Mouse (Mus musculus) CH12.LX (cell line): ENCODE data around the gene Tsr1. TPM values are rescaled to one million over a fixed set of nuclear protein-coding genes. Genes with fewer than 3 reads are reported as not detected.
A peak's percentile ranks its signal among the peaks of the same experiment; 100 is the strongest.

Experiments
- DNase-seq: peaks from one replicate; pipeline ENCODE4 v3.0.0-alpha.2; 2013; ENCODE audit errors: extremely low read depth
- H3K27ac ChIP-seq: 2 replicates; pipeline ENCODE4 v1.5.1; 2012; ENCODE audit warnings: low read depth, mild to moderate bottlenecking, control low read depth, moderate library complexity; ENCODE audit not compliant: insufficient read depth
- H3K27me3 ChIP-seq: replicated peaks from 2 replicates; pipeline ENCODE3; 2012; ENCODE audit warnings: inconsistent platforms
- H3K36me3 ChIP-seq, 2 experiments: replicated peaks in 1 of 2; 2 replicates each; pipeline versions ENCODE3 to v1.6.1; 2012; ENCODE audit warnings: inconsistent platforms in 1 of 2, low read length in 1 of 2, mild to moderate bottlenecking in 1 of 2, mixed read lengths in 1 of 2, moderate library complexity in 1 of 2; ENCODE audit not compliant: control insufficient read depth in 1 of 2, insufficient read depth in 1 of 2
- H3K4me1 ChIP-seq, 2 experiments: 2 replicates each; pipeline ENCODE4 v1.6.1; 2012; ENCODE audit warnings: inconsistent platforms in 1 of 2, moderate library complexity in 1 of 2; ENCODE audit not compliant: insufficient read depth in 2 of 2, control insufficient read depth in 1 of 2
- H3K4me2 ChIP-seq: 2 replicates; pipeline ENCODE4 v1.6.1; 2012; ENCODE audit warnings: low read depth, mild to moderate bottlenecking, control low read depth; ENCODE audit not compliant: poor library complexity, insufficient read depth, severe bottlenecking
- H3K4me3 ChIP-seq, 3 experiments: fragments of 150-350 bp in 1 of 3; sonication (generic) in 1 of 3; replicated peaks in 1 of 3; 2 replicates each; pipeline versions ENCODE3 to v1.5.1; 2011 to 2012; ENCODE audit warnings: low read depth in 2 of 3, low read length in 2 of 3, mild to moderate bottlenecking in 2 of 3, moderate library complexity in 2 of 3, control low read depth in 1 of 3, improper control_type of control experiment in 1 of 3, inconsistent platforms in 1 of 3, mixed read lengths in 1 of 3; ENCODE audit not compliant: poor library complexity in 1 of 3
- H3K79me2 ChIP-seq: replicated peaks from 2 replicates; pipeline ENCODE4 v1.6.1; 2012; ENCODE audit warnings: mild to moderate bottlenecking, moderate library complexity; ENCODE audit not compliant: control insufficient read depth, poor library complexity, insufficient read depth, severe bottlenecking; ENCODE audit errors: extremely low read depth
- H3K9ac ChIP-seq: 2 replicates; pipeline ENCODE4 v1.6.1; 2012; ENCODE audit warnings: low read depth, mild to moderate bottlenecking, control low read depth, moderate library complexity; ENCODE audit not compliant: insufficient read depth
- H3K9me3 ChIP-seq: replicated peaks from 2 replicates; pipeline ENCODE3; 2012; ENCODE audit warnings: low read length, inconsistent platforms, mixed read lengths
- BHLHE40 ChIP-seq: IDR thresholded peaks from 2 replicates; pipeline ENCODE4 v1.6.1; 2011; ENCODE audit warnings: mild to moderate bottlenecking, low read depth, low read length, improper control_type of control experiment
- ELF1 ChIP-seq: IDR thresholded peaks from 2 replicates; pipeline ENCODE4 v1.6.1; 2014; ENCODE audit warnings: low read depth, mild to moderate bottlenecking, inconsistent platforms, low read length, improper control_type of control experiment
- EP300 ChIP-seq: IDR thresholded peaks from 2 replicates; pipeline ENCODE4 v1.6.1; 2011; ENCODE audit warnings: low read length, improper control_type of control experiment
- ETS1 ChIP-seq: conservative IDR thresholded peaks from 2 replicates; pipeline ENCODE4 v1.6.1; 2012; ENCODE audit warnings: low read depth, mild to moderate bottlenecking, inconsistent platforms, low read length, improper control_type of control experiment, moderate library complexity
- GABPA ChIP-seq: IDR thresholded peaks from 2 replicates; pipeline ENCODE4 v1.6.1; 2012; ENCODE audit warnings: low read depth, low read length, improper control_type of control experiment, inconsistent platforms; ENCODE audit not compliant: insufficient replicate concordance
- HCFC1 ChIP-seq: IDR thresholded peaks from 2 replicates; pipeline ENCODE4 v1.6.1; 2012; ENCODE audit warnings: low read depth, mild to moderate bottlenecking, inconsistent platforms, low read length, improper control_type of control experiment
- IRF4 ChIP-seq: IDR thresholded peaks from 2 replicates; pipeline ENCODE4 v1.6.1; 2014; ENCODE audit warnings: low read depth, mild to moderate bottlenecking, inconsistent platforms, low read length, improper control_type of control experiment
- JUN ChIP-seq: IDR thresholded peaks from 2 replicates; pipeline ENCODE4 v1.6.1; 2011; ENCODE audit warnings: low read depth, mild to moderate bottlenecking, low read length, improper control_type of control experiment, moderate library complexity; ENCODE audit not compliant: insufficient read depth
- KAT2A ChIP-seq: IDR thresholded peaks from 2 replicates; pipeline ENCODE4 v1.6.1; 2012; ENCODE audit warnings: low read length, improper control_type of control experiment, inconsistent platforms; ENCODE audit not compliant: insufficient replicate concordance
- MAFK ChIP-seq: IDR thresholded peaks from 2 replicates; pipeline ENCODE4 v1.6.1; 2011; ENCODE audit warnings: low read length, improper control_type of control experiment; ENCODE audit not compliant: insufficient replicate concordance
- MAX ChIP-seq: IDR thresholded peaks from 2 replicates; pipeline ENCODE4 v1.6.1; 2011; ENCODE audit warnings: low read length, improper control_type of control experiment
- MAZ ChIP-seq: IDR thresholded peaks from 2 replicates; pipeline ENCODE4 v1.6.1; 2012; ENCODE audit warnings: low read depth, mild to moderate bottlenecking, inconsistent platforms, low read length, improper control_type of control experiment, moderate library complexity
- MXI1 ChIP-seq: IDR thresholded peaks from 2 replicates; pipeline ENCODE4 v1.6.1; 2011; ENCODE audit warnings: mild to moderate bottlenecking, low read depth, low read length, improper control_type of control experiment
- NELFE ChIP-seq: IDR thresholded peaks from 2 replicates; pipeline ENCODE4 v1.6.1; 2011; ENCODE audit warnings: low read depth, low read length, improper control_type of control experiment
- NRF1 ChIP-seq: IDR thresholded peaks from 2 replicates; pipeline ENCODE4 v1.6.1; 2014; ENCODE audit warnings: low read depth, mild to moderate bottlenecking, inconsistent platforms, low read length, improper control_type of control experiment, moderate library complexity
- POLR2A ChIP-seq: IDR thresholded peaks from 2 replicates; pipeline ENCODE4 v1.6.1; 2011; ENCODE audit warnings: low read depth, mild to moderate bottlenecking, improper control_type of control experiment, low read length
- RCOR1 ChIP-seq: conservative IDR thresholded peaks from 2 replicates; pipeline ENCODE4 v1.6.1; 2012; ENCODE audit warnings: low read depth, mild to moderate bottlenecking, inconsistent platforms, low read length, improper control_type of control experiment
- SIN3A ChIP-seq: IDR thresholded peaks from 2 replicates; pipeline ENCODE4 v1.6.1; 2012; ENCODE audit warnings: low read length, improper control_type of control experiment, inconsistent platforms
- SMC3 ChIP-seq: IDR thresholded peaks from 2 replicates; pipeline ENCODE4 v1.6.1; 2011; ENCODE audit warnings: low read depth, low read length, improper control_type of control experiment
- TBP ChIP-seq: conservative IDR thresholded peaks from 2 replicates; pipeline ENCODE4 v1.6.1; 2011; ENCODE audit warnings: low read depth, low read length, improper control_type of control experiment
- TCF12 ChIP-seq: IDR thresholded peaks from 2 replicates; pipeline ENCODE4 v1.6.1; 2014; ENCODE audit warnings: low read depth, mild to moderate bottlenecking, inconsistent platforms, low read length, improper control_type of control experiment
- USF2 ChIP-seq: conservative IDR thresholded peaks from 2 replicates; pipeline ENCODE4 v1.6.1; 2011; ENCODE audit warnings: low read depth, low read length, improper control_type of control experiment
- ZC3H11A ChIP-seq: IDR thresholded peaks from 2 replicates; pipeline ENCODE4 v1.6.1; 2012; ENCODE audit warnings: low read depth, mild to moderate bottlenecking, inconsistent platforms, low read length, improper control_type of control experiment
- ZMIZ1 ChIP-seq: IDR thresholded peaks from 2 replicates; pipeline ENCODE4 v1.6.1; 2012; ENCODE audit warnings: low read depth, mild to moderate bottlenecking, inconsistent platforms, low read length, improper control_type of control experiment
- ZNF384 ChIP-seq: IDR thresholded peaks from 2 replicates; pipeline ENCODE4 v1.6.1; 2012; ENCODE audit warnings: low read depth, low read length, improper control_type of control experiment, inconsistent platforms
- dilution Hi-C: fragments of 300-500 bp; cut with MboI; formaldehyde crosslinking; loops from 2 replicates; pipeline ENCODE4 v1.14.3; 2020; ENCODE audit warnings: low sequenced_read_pairs; ENCODE audit not compliant: extremely low pct_unique_long_range_greater_than_20kb, extremely low pct_ligation_motif_present
- in situ Hi-C: fragments of 300-500 bp; cut with MboI; formaldehyde crosslinking; loops from 3 replicates; pipeline ENCODE4 v1.14.3; 2019; ENCODE audit warnings: low sequenced_read_pairs, low pct_ligation_motif_present, low pct_unique_long_range_greater_than_20kb, mixed read lengths
- polyA plus RNA-seq: library from polyadenylated mRNA; unstranded; fragments of >175 nt; gene quantifications from 2 replicates; pipeline ENCODE4 v1.2.1, GENCODE M21; 2012; ENCODE audit warnings: low read depth; ENCODE audit not compliant: insufficient read length
- total RNA-seq, 2 experiments: library from RNA; depleted of rRNA; stranded (reverse); fragments of 300-350 nt in 1 of 2; fragments of >200 nt in 1 of 2; gene quantifications; 2 replicates each; pipeline ENCODE4 v1.2.3; 2012 to 2014

Tsr1 gene
- total and polyA plus RNA-seq, 3 experiments = 85.2 to 149 (median 101) TPM

GRCm38 (mm10) chr11:74901555-74901954, 3.7 kb downstream of the Tsr1 start:
- Histone ChIP-seq H3K4me2 (no peak overlapping the region), H3K4me1 (peaks cover 5 to 65% of the 10 kb centered on the region in 2 experiments; a peak in 3 of 4 replicates), H3K27me3 (no peaks in the 10 kb centered on the region), H3K27ac (no peak overlapping the region), H3K4me3 (no peak overlapping the region), H3K36me3 (peaks cover 60 to 75% of the 10 kb centered on the region in 2 experiments), H3K9ac (no peak overlapping the region), H3K9me3 (no peaks in the 10 kb centered on the region), H3K79me2 (peaks cover 54% of the 10 kb centered on the region)
- in situ Hi-C loops (no loop called here), dilution Hi-C loops (no loop called here)
- no peak for DNase-seq
- TF ChIP-seq NELFE (no peak), NRF1 (no peak), POLR2A (peak; percentile 0; the same call in 1 of the 2 replicates), USF2 (no peak), SMC3 (no peak)

DNA sequence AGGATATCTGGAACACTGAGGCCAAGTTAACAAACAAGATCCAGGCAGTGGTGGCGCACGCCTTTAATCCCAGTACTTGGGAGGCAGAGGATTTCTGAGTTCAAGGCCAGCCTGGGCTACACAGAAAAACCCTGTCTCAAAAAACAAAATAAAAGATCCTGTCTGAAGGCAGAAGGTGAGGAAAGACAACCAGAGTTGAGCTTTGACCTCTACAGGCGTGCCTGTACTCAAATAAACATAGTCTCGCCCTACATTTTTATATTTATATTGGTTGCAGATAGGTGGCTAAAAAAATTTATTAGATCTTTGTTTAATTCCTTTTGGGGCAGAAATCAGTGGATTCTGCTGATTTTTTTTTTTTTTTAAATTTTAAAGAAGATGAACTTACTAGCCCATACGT, 4.5 kb downstream of the Tsr1 start:
- no peaks in the 10 kb centered on the region for H3K27me3 ChIP-seq
- TF ChIP-seq ZMIZ1 = 0 out of 2 replicates have a peak, but pooled peaks have one; percentile 29
- no peak for TF ChIP-seq BHLHE40
- TF ChIP-seq ZC3H11A = no peak
- TF ChIP-seq, all 38 proteins: peak for 1
- in situ Hi-C loops = no loop called here
- Histone ChIP-seq H3K79me2 (peaks cover 59% of the 10 kb centered on the region), H3K4me1 (peaks cover 8 to 73% of the 10 kb centered on the region in 2 experiments; a peak in 3 of 4 replicates), H3K9ac (no peak overlapping the region), H3K36me3 (peaks cover 69 to 83% of the 10 kb centered on the region in 2 experiments), H3K4me3 (no peak overlapping the region), H3K9me3 (no peaks in the 10 kb centered on the region), H3K27ac (no peak overlapping the region), H3K4me2 (no peak overlapping the region)
- DNase-seq = no peak
- dilution Hi-C loops = no loop called here

DNA sequence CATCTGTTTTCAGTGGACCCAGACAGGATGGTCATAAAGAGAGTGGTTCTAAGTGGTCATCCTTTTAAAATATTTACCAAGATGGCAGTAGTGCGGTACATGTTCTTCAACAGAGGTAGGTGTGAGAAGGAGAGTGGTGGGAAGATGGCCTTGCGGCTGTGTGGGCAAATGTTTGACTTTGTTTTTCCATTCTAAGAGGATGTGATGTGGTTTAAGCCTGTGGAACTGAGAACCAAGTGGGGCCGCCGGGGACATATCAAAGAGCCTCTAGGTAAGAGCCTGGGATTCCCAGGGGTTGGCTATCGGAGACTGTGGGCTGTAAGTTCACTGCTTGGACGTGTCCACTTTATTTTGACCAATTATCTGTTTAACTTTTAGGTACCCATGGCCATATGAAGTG, 10.0 kb downstream of the Tsr1 start:
- Histone ChIP-seq H3K9me3 (no peaks in the 10 kb centered on the region), H3K27me3 (no peaks in the 10 kb centered on the region), H3K4me2 (no peak overlapping the region), H3K4me1 (peaks cover 7 to 52% of the 10 kb centered on the region in 2 experiments; a peak in 3 of 4 replicates), H3K9ac (no peak overlapping the region), H3K36me3 (peaks cover 74 to 86% of the 10 kb centered on the region in 2 experiments), H3K79me2 (peaks cover 18% of the 10 kb centered on the region), H3K4me3 (no peak overlapping the region), H3K27ac (no peak overlapping the region)
- peak; percentile 54 for DNase-seq
- in situ Hi-C loops (no loop called here), dilution Hi-C loops (no loop called here)
- TF ChIP-seq ZMIZ1 = no peak
- no peak for TF ChIP-seq TBP
- TF ChIP-seq MXI1 = 0 out of 2 replicates have a peak, but pooled peaks have one; percentile 11
- TF ChIP-seq JUN = peak; percentile 65; the same call in 1 of the 2 replicates
- TF ChIP-seq IRF4 = peak; percentile 81
- TF ChIP-seq ZNF384 = no peak
- TF ChIP-seq ETS1 = peak; percentile 51
- TF ChIP-seq RCOR1 = no peak
- TF ChIP-seq MAFK = peak; percentile 78; the same call in 1 of the 2 replicates
- TF ChIP-seq SIN3A = no peak
- peak; percentile 39; the same call in 1 of the 2 replicates for TF ChIP-seq POLR2A
- no peak for TF ChIP-seq KAT2A
- no peak for TF ChIP-seq HCFC1
- TF ChIP-seq MAX = no peak
- TF ChIP-seq GABPA = no peak
- no peak for TF ChIP-seq ZC3H11A
- no peak for TF ChIP-seq SMC3
- no peak for TF ChIP-seq NRF1
- TF ChIP-seq TCF12 = 0 out of 2 replicates have a peak, but pooled peaks have one; percentile 41
- TF ChIP-seq EP300 = peak; percentile 83
- no peak for TF ChIP-seq BHLHE40
- no peak for TF ChIP-seq USF2
- no peak for TF ChIP-seq ELF1
- no peak for TF ChIP-seq MAZ
